Mouse (Mus musculus): ENCODE measurements around the gene Letm1. TPM values are rescaled to one million over a fixed set of nuclear protein-coding genes. Genes with fewer than 3 reads are reported as not detected.

Gene Letm1
- total and polyA plus RNA-seq, 2 experiments = 19.0 to 48.5 TPM

- 94% methylated on average over 2 of the region's 2 CpGs for WGBS
Measured at GRCm38 (mm10) chr5:33712550-33712949, 70.1 kb downstream of the Letm1 start.

GRCm38 (mm10) chr5:33709037-33709436 is 73.6 kb downstream of the Letm1 start:
- no peak for DNase-seq (ENCODE audit: extremely low read depth, low read depth, low spot score)
- Histone ChIP-seq H3K27me3 (ENCODE audit: control insufficient read depth, insufficient read depth, low read length) (no peaks in the 10 kb centered on the region), H3K27ac (replicated peaks; ENCODE audit: insufficient read depth, low read depth, low read length) (no peak overlapping the region), H3K36me3 (ENCODE audit: control insufficient read depth, insufficient read depth, low read length) (no peaks in the 10 kb centered on the region), H3K9ac (ENCODE audit: low read depth, low read length) (no peak overlapping the region), H3K79me2 (ENCODE audit: control insufficient read depth, insufficient read depth, low read length) (no peaks in the 10 kb centered on the region), H3K4me3 (ENCODE audit: insufficient read depth, low read depth, low read length) (no peak overlapping the region), H3K4me1 (ENCODE audit: control insufficient read depth, insufficient read depth, low read length) (peaks cover 14% of the 10 kb centered on the region)
- 85% methylated on average over 2 of the region's 2 CpGs for WGBS
- TF ChIP-seq CTCF (IDR thresholded peaks at IDR 0.05; ENCODE audit: low read depth, low read length) = no peak
- no peak for TF ChIP-seq POLR2A (IDR thresholded peaks at IDR 0.05; ENCODE audit: extremely low read depth, insufficient read depth, low read length)

More at GRCm38 (mm10) chr5:33712550-33712949, 70.1 kb downstream of the Letm1 start:
- H3K27ac ChIP-seq (replicated peaks; ENCODE audit: insufficient read depth, low read depth, low read length) = no peak overlapping the region
- no peaks in the 10 kb centered on the region for H3K27me3 ChIP-seq (ENCODE audit: control insufficient read depth, insufficient read depth, low read length)
- no peak for TF ChIP-seq CTCF (IDR thresholded peaks at IDR 0.05; ENCODE audit: low read depth, low read length)
- no peak for TF ChIP-seq POLR2A (IDR thresholded peaks at IDR 0.05; ENCODE audit: extremely low read depth, insufficient read depth, low read length)
- no peak overlapping the region for H3K4me3 ChIP-seq (ENCODE audit: insufficient read depth, low read depth, low read length)
- no peaks in the 10 kb centered on the region for H3K36me3 ChIP-seq (ENCODE audit: control insufficient read depth, insufficient read depth, low read length)
- no peak for DNase-seq (ENCODE audit: extremely low read depth, low read depth, low spot score)
- H3K9ac ChIP-seq (ENCODE audit: low read depth, low read length) = no peak overlapping the region
- H3K79me2 ChIP-seq (ENCODE audit: control insufficient read depth, insufficient read depth, low read length) = no peaks in the 10 kb centered on the region
- no peaks in the 10 kb centered on the region for H3K4me1 ChIP-seq (ENCODE audit: control insufficient read depth, insufficient read depth, low read length)

GRCm38 (mm10) chr5:33707163-33707562 is 75.5 kb downstream of the Letm1 start:
- Histone ChIP-seq H3K4me1 (ENCODE audit: control insufficient read depth, insufficient read depth, low read length) (peaks cover 14% of the 10 kb centered on the region), H3K79me2 (ENCODE audit: control insufficient read depth, insufficient read depth, low read length) (no peaks in the 10 kb centered on the region), H3K4me3 (ENCODE audit: insufficient read depth, low read depth, low read length) (no peak overlapping the region), H3K27ac (replicated peaks; ENCODE audit: insufficient read depth, low read depth, low read length) (peak overlapping the region; percentile 66; the same call in 1 of the 2 replicates), H3K36me3 (ENCODE audit: control insufficient read depth, insufficient read depth, low read length) (no peaks in the 10 kb centered on the region), H3K9ac (ENCODE audit: low read depth, low read length) (no peak overlapping the region), H3K27me3 (ENCODE audit: control insufficient read depth, insufficient read depth, low read length) (no peaks in the 10 kb centered on the region)
- 27% methylated on average over 4 of the region's 4 CpGs for WGBS
- TF ChIP-seq CTCF (IDR thresholded peaks at IDR 0.05; ENCODE audit: low read depth, low read length) = no peak
- TF ChIP-seq POLR2A (IDR thresholded peaks at IDR 0.05; ENCODE audit: extremely low read depth, insufficient read depth, low read length) = no peak
- DNase-seq (ENCODE audit: extremely low read depth, low read depth, low spot score) = peak; percentile 17

GRCm38 (mm10) chr5:33706350-33706629 is 76.3 kb downstream of the Letm1 start:
- Histone ChIP-seq H3K4me3 (ENCODE audit: insufficient read depth, low read depth, low read length) (no peak overlapping the region), H3K9ac (ENCODE audit: low read depth, low read length) (no peak overlapping the region), H3K4me1 (ENCODE audit: control insufficient read depth, insufficient read depth, low read length) (peaks cover 14% of the 10 kb centered on the region), H3K36me3 (ENCODE audit: control insufficient read depth, insufficient read depth, low read length) (no peaks in the 10 kb centered on the region), H3K27me3 (ENCODE audit: control insufficient read depth, insufficient read depth, low read length) (no peaks in the 10 kb centered on the region), H3K79me2 (ENCODE audit: control insufficient read depth, insufficient read depth, low read length) (no peaks in the 10 kb centered on the region), H3K27ac (replicated peaks; ENCODE audit: insufficient read depth, low read depth, low read length) (peak overlapping the region; percentile 66)
- WGBS = 21% methylated on average over 1 of the region's 1 CpGs
- TF ChIP-seq POLR2A (IDR thresholded peaks at IDR 0.05; ENCODE audit: extremely low read depth, insufficient read depth, low read length) (no peak), CTCF (IDR thresholded peaks at IDR 0.05; ENCODE audit: low read depth, low read length) (no peak)
- DNase-seq (ENCODE audit: extremely low read depth, low read depth, low spot score) = no peak

- peak overlapping the region; percentile 10; the same call in 1 of the 2 replicates for H3K9ac ChIP-seq (ENCODE audit: low read depth, low read length)
- WGBS = 29% methylated on average over 9 of the region's 9 CpGs
- no peak overlapping the region for H3K4me3 ChIP-seq (ENCODE audit: insufficient read depth, low read depth, low read length)
- no peaks in the 10 kb centered on the region for H3K79me2 ChIP-seq (ENCODE audit: control insufficient read depth, insufficient read depth, low read length)
- H3K36me3 ChIP-seq (ENCODE audit: control insufficient read depth, insufficient read depth, low read length) = no peaks in the 10 kb centered on the region
- peak; percentile 96 for DNase-seq (ENCODE audit: extremely low read depth, low read depth, low spot score)
- H3K4me1 ChIP-seq (ENCODE audit: control insufficient read depth, insufficient read depth, low read length) = peaks cover 14% of the 10 kb centered on the region
- no peak for TF ChIP-seq CTCF (IDR thresholded peaks at IDR 0.05; ENCODE audit: low read depth, low read length)
- no peak for TF ChIP-seq POLR2A (IDR thresholded peaks at IDR 0.05; ENCODE audit: extremely low read depth, insufficient read depth, low read length)
- peak overlapping the region; percentile 85 for H3K27ac ChIP-seq (replicated peaks; ENCODE audit: insufficient read depth, low read depth, low read length)
- no peaks in the 10 kb centered on the region for H3K27me3 ChIP-seq (ENCODE audit: control insufficient read depth, insufficient read depth, low read length)
Measured at GRCm38 (mm10) chr5:33705612-33706349, 76.8 kb downstream of the Letm1 start.

GRCm38 (mm10) chr5:33704945-33705611 is 77.5 kb downstream of the Letm1 start:
- H3K27me3 ChIP-seq (ENCODE audit: control insufficient read depth, insufficient read depth, low read length) = no peaks in the 10 kb centered on the region

More at GRCm38 (mm10) chr5:33704945-33705611, 77.5 kb downstream of the Letm1 start:
- H3K79me2 ChIP-seq (ENCODE audit: control insufficient read depth, insufficient read depth, low read length) = no peaks in the 10 kb centered on the region
- WGBS = 84% methylated on average over 11 of the region's 11 CpGs
- H3K4me3 ChIP-seq (ENCODE audit: insufficient read depth, low read depth, low read length) = no peak overlapping the region
- H3K27ac ChIP-seq (replicated peaks; ENCODE audit: insufficient read depth, low read depth, low read length) = no peak overlapping the region
- no peak overlapping the region for H3K9ac ChIP-seq (ENCODE audit: low read depth, low read length)
- no peak for TF ChIP-seq POLR2A (IDR thresholded peaks at IDR 0.05; ENCODE audit: extremely low read depth, insufficient read depth, low read length)
- TF ChIP-seq CTCF (IDR thresholded peaks at IDR 0.05; ENCODE audit: low read depth, low read length) = no peak
- peaks cover 14% of the 10 kb centered on the region for H3K4me1 ChIP-seq (ENCODE audit: control insufficient read depth, insufficient read depth, low read length)
- H3K36me3 ChIP-seq (ENCODE audit: control insufficient read depth, insufficient read depth, low read length) = no peaks in the 10 kb centered on the region
- DNase-seq (ENCODE audit: extremely low read depth, low read depth, low spot score) = no peak
